Mouse (Mus musculus) kidney, postnatal 4 days (tissue): ENCODE results near the gene Acot7.
A peak's percentile ranks its signal among the peaks of the same experiment; 100 is the strongest.

Experiments used
- DNase-seq, 2 experiments: peaks; one replicate each; pipeline ENCODE4 v3.0.0; 2021; ENCODE audit warnings: mixed read lengths in 2 of 2

The Acot7 gene

DNA sequence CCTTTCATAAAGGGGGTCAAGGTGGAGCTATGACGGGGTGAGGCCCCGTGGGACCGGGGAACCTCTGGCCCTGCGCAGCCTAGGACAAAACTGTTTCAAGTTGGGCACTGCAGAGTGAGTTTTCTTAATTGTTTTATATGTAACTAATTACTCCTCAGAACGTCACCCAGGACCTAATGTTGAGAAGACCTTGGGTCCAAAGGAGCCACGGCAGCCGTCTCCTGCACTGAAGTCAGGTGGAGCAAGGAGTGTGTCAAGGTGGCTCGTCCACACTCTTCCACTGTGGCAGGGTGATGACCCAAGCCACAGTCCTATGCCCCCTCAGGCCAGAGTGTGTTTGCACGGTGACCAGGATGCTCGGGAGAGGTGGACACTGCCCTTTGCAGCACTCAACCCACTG lies 125.2 kb downstream of the Acot7 start:
- DNase-seq, result peak in 1 of 2 experiments; percentile 56

DNA sequence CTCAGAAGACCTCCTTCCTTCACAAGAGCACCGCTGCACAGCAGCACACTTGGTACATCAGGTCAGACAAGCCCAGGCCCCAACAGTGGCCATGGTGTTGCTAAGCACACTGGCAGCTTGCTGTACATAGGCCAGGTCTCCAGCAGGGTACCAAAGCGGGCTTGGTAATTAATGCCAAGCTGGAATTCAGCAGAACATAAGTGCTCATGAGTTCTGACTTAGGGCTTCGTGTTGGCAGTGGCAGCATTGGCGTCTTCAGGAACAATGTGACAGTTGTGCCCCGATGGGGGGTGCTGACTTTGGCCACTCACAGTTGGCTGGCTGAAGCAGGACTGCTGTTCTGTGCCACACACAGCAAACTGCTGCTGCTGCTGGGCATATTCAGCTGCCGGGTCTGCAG lies 126.8 kb downstream of the Acot7 start:
- DNase-seq, result no peak

DNA sequence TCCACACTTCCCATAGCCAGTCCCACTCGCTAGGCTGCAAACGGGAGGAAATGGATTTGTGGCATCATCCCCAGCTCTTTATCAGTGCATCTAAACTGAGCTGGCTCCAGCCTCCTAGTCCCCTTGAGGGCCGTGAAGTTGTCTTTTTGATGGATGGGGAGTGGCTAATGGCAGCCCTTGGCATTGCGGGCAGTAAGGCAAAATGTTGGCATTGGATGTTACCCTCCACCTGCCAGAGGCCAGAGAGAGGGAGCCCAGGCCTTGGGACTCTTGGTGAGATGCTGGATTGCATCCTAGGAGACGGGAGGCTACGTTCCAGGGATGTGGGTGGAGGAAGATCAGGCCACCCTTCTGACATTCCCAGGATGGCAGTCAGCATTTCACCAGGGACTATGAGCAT lies 128.1 kb downstream of the Acot7 start:
- DNase-seq, result no peak

DNA sequence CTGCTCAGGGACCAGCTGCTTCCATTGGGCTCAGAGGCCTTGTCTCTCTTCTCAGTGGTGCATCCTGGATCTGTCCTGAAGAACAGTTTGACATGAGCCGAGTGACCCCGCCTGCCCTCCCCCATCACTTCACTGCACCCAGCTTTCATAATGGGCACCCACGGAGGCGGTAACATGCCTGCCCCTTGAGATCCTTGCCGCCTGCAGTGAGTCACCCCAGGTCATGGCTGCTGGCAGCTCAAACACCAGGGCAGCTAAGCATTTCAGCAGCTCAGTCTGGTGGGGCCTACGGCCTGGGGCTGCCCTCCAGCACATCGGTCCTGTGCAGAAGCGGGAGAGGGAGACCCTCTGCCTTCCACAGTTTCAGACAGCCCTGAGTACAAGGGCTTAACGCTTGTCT lies 129.6 kb downstream of the Acot7 start:
- DNase-seq, result no peak

DNA sequence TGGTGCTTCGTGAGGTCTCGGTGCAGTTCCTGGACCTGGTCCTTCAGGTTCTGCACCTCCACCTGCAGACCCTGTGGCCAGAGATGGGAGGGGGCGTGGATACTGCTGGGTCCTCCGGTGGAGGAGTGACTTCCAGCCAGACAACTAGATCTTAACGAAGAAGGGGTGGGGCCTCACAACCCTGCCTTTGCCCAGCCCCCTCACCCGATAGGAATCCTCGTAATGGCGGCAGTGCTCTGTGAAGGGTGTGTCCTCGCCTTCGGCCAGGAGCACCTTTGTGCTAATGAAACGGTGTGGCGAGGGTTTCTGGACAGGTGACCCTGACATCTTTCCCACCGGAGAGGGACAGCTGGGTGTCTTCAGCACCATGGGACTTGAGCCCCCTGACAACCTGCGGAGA lies 134.3 kb downstream of the Acot7 start:
- DNase-seq, result no peak

DNA sequence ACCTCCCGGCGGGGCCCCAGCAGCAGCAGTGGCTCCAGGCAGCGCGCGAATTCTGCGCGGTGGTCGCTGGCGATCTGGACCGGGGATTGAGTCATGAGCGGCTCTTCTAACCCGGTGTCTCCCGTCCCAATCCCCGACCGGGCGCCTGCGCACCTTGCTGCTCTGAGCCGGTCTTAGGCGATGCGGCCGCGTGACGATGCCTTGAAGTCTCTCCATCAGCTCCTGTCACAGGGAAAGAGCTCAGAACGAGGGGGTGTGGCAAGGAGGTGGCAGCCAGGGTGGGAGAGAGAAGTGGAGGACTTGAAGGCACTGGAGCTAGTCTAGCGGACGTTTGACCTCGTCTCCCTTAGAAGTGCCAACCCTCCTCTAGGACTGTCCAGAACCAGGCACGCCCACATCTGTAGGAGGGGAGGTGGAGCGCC lies 135.3 kb downstream of the Acot7 start:
- DNase-seq, result peak; percentile 49 to 62

DNA sequence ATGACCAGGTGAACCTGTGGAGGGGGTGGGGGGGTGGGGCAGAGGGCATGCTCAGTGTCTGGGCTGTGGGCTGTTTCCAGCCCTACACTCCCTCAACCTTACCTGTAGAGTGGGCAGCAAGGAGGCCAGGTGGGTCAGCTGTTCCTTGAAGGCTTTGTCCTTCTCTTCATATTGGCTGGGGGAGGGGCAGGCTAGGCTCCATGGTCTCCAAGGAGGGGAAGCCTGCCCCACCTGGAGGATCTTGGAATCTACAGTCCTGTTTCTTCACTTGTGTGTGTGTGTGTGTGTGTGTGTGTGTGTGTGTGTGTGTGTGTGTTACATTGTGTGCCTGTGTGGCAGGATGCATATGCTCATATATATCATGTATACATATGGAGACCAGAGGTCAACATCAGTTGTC lies 136.0 kb downstream of the Acot7 start:
- DNase-seq, result peak; percentile 76 to 84

DNA sequence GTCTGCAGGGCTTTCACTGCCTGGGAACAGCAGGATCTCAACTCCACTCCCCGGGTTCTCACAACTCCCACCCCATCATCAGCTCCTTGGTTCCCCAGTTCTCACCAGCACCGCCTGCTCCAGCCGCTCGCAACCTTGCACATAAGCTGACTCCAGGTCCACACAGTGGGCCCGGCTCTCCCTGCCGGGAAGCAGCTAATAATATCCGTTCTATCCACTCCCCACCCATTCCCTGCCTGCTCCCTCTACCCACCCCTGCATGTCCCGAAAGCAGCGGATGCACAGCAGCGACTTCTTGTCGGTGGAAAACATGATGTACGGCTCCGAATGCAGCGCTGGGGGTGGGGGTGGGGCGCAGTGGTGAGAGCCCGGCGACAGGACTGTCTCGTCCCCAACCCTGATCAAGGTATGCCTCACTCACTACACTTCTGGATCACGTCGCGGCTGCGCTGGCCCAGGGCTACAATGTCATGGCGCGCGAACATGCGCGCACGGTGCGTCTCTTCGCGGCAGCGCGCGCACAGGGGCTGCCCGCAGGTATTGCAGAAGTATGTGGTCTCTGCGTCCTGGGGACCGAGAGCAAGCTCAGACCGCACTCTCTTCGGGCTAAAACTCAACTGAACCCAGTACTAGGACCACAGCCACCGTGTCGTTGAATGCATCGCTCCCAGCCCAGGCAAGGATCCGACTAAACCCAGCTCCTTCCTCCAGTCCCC lies 137.7 kb downstream of the Acot7 start:
- DNase-seq, result no peak

DNA sequence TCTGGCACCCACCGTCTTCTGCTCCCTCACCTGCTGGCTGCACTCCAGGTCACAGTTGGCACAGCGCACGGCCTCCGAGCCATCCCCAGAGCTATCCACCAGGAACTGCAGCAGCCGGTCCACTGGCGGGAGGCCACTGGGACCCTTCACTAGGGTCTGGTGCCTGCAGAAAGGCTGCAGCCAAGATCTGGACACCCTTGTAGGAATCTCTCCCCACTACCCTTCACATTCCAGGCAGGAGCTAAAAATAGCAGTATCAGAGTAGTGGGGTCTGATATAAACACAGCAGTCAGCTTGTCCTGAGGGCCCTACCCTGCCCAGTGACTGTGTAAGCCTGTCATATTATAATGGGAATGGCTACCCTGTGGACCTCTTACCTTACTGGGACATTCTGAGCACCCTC lies 139.7 kb downstream of the Acot7 start:
- no peak for DNase-seq

DNA sequence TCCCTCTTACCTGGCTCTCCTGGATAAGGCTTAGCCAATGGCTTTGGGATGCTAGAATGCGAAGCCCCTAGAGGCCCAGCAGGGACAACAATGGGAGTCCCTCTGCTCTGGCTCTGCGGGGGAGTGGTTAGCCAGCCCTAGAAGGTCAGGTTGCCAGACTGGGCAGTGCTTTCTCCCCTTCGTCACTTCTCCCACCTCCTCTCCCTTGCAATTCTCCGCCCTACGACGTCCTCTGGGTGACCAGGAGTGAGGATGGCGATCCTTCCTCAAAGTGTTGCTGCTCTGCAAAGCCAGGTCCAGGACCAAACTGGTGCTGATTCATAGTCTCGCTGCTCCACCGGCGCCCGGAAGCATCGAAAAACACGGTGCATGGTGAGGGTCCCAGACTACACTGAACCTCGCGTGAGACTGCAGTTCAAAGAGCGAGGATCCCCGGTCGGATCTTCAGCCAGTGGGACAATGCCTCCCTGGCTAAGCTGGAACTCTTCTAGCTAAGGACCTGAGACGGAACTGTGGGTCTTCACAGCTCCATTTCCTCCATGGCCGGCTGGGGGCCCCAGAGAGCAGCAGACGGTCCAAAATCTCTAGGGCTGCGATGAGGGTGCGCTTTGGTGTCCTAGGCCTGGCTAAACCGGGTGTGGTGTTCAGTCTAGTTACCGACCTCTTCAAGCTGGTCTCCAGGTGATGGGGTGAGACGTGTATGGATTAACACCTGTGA lies 140.7 kb downstream of the Acot7 start, which contains the start of gene Rnf207:
Gene Rnf207 (minus strand): TSS at position 477 of the 718 bp plus-strand sequence.
- DNase-seq, result peak; percentile 73 to 79
